Mouse (Mus musculus): ENCODE results near the gene Scrt2.

Scrt2 gene

GRCm38 (mm10) chr2:152108702-152109101 lies 27.4 kb downstream of the Scrt2 start:
- DNase-seq, result no peak

DNA sequence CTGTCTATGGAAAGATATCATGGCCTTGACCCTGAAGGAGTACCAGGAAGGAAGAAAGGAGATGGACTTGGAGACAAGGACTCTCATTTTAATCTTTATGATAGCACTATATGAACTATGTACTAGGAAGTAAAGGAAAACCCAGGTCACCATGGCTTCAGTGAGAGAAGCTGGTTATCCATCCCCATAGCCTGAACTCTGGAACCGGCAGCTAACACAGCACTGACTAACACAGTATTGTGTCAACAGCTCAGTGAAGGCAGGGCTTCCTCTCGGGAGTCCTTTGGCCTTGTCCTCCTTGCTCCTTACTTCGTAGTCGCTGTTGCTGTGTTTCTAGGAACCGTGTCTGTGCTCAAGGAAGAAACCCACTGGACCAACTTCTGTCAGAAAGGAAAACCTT lies 28.1 kb downstream of the Scrt2 start:
- no peak for DNase-seq

DNA sequence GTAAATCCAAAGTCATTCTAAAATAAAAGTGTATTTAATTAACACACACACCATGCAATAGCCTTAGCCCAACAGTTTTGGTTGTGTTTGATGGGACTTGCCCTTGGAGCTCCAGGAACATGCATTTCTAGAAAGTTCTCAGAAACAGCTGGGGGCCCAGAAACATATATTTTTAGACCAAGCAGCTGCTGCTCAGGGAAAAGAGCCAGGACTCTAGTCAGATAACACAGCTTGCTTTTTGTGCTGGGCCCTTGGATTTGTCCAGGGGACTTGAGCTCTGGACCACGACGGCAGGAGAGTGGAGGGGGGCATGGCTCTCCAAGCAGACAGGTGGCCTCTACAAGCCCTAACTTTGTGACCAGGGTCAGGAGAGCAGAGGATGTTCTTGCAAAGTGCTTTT lies 30.0 kb downstream of the Scrt2 start:
- DNase-seq, result no peak

DNA sequence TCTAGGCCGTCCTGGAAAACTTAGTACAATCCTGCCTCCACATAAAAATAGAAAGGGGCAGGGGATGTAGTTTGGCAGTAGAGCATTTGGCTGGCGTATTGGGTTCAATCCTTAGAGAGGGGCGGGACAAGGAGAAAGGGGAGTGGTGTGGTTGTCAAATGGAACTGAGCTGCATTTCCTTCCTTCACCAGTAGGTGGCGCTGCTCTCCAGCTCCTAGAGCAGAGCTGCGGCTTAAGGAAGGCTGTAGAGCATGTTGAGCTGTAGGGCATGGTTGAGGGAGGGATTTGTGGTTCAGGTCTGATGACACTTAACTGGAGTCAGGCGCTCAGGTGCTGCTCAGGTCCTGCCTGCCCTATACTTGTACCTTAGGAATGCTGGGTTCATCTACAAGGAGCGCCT lies 30.6 kb downstream of the Scrt2 start:
- peak; percentile 85 for DNase-seq

DNA sequence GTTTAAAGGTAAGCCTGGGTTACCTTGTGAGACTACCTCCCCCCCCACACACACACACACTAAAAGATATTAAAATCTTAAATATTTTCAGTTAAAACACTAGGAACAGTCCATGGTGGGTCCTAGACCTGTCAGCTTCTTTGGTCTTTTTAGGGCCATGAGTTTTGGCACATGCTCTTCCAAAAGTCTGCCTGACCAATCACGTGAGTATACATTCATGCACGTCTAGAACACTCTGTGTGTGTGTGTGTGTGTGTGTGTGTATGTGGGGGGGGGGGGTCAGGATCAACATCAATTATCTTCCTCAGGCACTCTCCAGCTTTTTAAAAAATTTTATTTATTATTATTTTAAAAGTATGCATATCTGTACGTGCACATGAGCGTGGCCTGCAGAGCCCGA lies 31.2 kb downstream of the Scrt2 start:
- no peak for DNase-seq

GRCm38 (mm10) chr2:152112970-152113369 lies 31.6 kb downstream of the Scrt2 start:
- DNase-seq, result no peak

DNA sequence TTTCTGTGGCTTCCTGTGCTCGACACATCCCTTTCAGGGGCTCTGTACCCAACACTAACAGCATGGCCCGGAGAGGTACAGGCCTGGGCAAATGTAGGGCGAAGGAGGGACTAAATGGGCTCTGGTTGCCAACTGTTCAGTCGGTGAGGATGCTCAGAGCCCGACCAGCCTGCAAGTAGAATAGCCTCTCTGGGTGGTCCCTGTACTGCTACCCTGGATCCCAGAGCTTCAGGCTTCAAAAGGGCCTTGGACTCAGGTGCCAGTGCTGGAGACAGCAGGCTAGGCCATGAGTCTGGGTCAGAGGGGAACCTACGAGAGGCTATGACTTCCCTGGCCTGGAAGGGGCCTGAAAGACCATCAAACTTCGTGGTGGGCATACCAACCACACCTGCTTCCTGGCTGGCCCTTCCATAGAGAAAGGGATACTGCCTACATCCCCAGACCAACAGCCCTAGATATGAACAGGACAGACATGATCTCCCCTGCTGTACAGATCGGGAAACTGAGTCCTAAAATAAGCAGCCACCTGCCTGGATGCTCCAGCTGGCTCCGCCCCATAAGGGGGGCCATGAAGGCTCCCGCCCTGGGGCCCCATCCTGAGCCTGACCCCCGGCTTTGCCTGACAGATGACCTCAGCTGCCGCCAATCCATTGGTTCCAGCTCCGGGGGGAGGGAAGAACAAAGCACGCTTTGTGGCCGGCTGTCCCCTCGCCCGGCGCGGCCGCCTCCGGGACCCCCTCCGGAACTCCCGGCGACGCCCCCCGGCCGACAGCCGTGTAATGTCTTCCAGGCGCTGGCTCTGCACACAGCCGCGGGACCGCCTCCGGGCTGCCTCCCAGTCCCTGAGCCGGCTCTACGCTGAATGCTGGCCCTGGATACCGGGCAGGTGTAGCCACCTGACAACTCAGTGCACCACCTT lies 33.0 kb downstream of the Scrt2 start:
- no peak for DNase-seq

DNA sequence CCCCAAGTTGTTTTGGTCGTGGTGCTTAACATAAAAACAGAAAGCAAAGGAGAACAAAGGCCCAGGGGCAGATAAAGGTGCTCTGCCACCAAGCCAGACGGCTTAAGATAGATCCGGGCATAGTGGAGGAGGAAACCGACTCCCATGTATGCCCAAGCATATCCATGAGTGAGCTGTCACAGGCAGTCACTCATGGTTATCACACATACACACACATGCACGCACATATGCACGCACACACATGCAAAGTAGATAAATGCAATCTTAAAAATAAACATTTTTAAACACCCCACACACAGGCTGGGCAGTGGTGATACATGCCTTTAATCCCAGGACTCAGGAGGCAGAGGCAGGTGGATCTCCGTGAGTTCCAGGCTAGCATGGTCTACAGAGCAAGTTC lies 36.4 kb downstream of the Scrt2 start:
- no peak for DNase-seq

DNA sequence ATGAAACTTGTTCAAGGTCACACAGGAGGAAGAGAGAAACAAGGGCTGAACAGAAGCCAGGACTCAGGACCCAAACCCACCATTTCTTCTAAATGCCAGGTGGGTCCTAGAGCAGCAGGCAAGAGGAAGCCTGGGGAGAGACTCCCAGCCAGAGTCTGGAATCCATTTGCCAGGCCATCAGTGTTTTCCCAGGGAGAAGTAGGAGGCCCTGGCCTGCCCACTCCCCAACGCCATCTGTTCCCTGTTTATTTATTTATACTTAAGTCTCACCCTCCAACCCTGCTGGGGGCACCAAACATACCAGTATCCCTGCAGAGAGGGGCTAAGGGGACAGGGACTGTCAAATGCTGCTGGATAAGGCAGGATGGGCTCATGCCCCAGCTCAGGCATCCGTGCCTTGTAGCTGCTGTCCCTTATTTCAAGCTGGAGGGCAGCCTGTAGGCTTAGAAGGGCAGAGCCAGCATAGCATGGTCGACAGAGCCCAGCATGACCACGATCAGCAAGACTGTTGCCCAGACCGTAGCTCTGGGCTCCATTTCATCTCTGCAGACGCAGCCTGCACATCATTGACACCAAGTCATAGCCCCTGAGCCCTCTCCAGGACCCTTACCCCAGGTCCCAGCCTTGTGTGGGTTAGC lies 38.0 kb downstream of the Scrt2 start:
- no peak for DNase-seq

DNA sequence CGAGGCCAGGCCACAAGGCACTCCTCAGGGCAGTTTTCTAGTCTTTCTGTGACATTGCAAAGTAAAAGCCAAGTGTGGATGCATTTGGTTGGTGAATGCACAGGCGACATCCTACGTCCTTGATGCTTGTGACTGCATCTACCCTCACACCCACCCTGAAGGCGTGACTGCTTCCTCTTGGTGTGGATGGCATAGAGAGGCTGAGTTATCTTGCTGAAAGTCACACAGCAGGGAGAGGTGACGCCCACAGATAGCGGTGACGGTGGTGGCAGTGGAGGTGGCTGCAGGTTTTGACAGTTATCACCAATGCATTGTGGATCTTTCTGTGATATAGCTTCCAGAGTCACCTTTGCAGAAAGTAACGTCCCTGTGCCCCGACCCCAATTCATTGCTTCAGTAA lies 41.6 kb downstream of the Scrt2 start:
- DNase-seq, result no peak

GRCm38 (mm10) chr2:152128597-152128996 lies 47.3 kb downstream of the Scrt2 start:
- DNase-seq, result no peak

DNA sequence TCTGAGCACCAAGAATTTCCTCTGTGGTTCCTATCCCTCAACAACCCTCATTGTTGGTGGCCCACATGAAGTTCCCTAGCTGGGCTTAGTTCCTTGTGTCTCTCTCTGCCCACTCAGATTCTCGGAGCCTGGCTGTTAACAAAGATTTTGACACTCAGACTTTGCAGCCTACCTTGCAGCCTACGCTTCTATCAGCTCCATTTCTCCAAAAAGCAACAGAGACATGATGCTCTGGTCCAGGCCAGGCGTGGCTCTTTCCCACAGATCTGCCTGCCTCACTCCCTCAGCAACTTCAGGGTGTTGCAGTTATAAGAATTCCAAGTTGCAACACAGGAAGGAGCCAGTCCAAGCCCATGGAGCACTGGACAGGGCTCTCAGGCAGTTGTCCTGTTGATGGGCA lies 48.4 kb downstream of the Scrt2 start:
- no peak for DNase-seq

- DNase-seq, result no peak
These were observed 50.7 kb downstream of the Scrt2 start for GRCm38 (mm10) chr2:152132016-152132415.

- DNase-seq, result no peak
These were observed 51.4 kb downstream of the Scrt2 start for GRCm38 (mm10) chr2:152132691-152133090.

GRCm38 (mm10) chr2:152139191-152139987 lies 58.1 kb downstream of the Scrt2 start:
- no peak for DNase-seq

GRCm38 (mm10) chr2:152140941-152141340 lies 59.6 kb downstream of the Scrt2 start:
- no peak for DNase-seq

GRCm38 (mm10) chr2:152141491-152141890 lies 60.2 kb downstream of the Scrt2 start:
- no peak for DNase-seq

GRCm38 (mm10) chr2:152142046-152142445 lies 60.7 kb downstream of the Scrt2 start:
- DNase-seq, result no peak

DNA sequence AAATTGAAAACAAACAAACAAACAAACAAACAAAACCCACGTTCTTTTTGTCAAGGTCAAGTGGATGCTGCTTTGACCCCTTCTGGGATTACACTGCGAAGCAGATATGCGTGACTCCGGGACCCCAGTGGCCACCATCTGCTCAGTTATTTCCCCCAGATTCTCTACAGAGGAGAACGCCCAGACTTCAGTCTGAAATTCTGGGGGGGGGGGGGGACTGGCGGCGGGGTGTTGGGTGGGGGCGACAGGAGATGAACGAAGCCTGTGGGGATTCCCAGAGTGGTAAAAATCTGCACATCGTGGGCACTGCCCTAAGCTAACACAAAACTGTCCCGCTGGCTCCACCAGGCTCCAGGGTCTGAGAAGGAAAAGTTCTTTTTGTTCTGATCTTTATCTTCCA lies 61.2 kb downstream of the Scrt2 start:
- DNase-seq, result no peak

- DNase-seq, result no peak
These were observed 62.2 kb downstream of the Scrt2 start, which contains the start of gene Tcf15 for GRCm38 (mm10) chr2:152143279-152144157. Gene Tcf15 (plus strand): TSS chr2:152143561.

GRCm38 (mm10) chr2:152144158-152144450 lies 62.8 kb downstream of the Scrt2 start:
- no peak for DNase-seq

GRCm38 (mm10) chr2:152144501-152144900 lies 63.2 kb downstream of the Scrt2 start:
- DNase-seq, result no peak
